Comparison of ENCODE assay signal across 14 mouse cellular contexts in genomic region chr2:125811332-125811731, GRCm38 (mm10).
"Had no signal": no experiment of that assay in that cellular context is flagged by ENCODE, and none has a peak within 500 bp of the region (broad histone marks: within the 10 kb centered on the region; RNA-seq: fewer than 3 reads in every experiment).

No protein-coding gene starts in this region.

- H3K9ac ChIP-seq: liver, embryonic 15.5 days; lung, embryonic 14.5 days; midbrain, embryonic 13.5 days had no signal

- H3K4me1 ChIP-seq: limb, embryonic 10.5 days; liver, embryonic 15.5 days; midbrain, embryonic 13.5 days had no signal

- H3K36me3 ChIP-seq: limb, embryonic 10.5 days; liver, embryonic 15.5 days; midbrain, embryonic 13.5 days had no signal

- DNase-seq: kidney, adult 2 months; kidney, postnatal 25 days; lung, embryonic 14.5 days; lung, postnatal 10 days; right cerebral cortex, postnatal 25 days; thymus, adult 2 months; thymus, postnatal 25 days had no signal

- H3K4me2 ChIP-seq: liver, embryonic 11.5 days; liver, embryonic 15.5 days; lung, embryonic 14.5 days; midbrain, embryonic 13.5 days had no signal

- H3K4me3 ChIP-seq: limb, embryonic 10.5 days; liver, embryonic 15.5 days; midbrain, embryonic 13.5 days had no signal

- H3K27ac ChIP-seq: limb, embryonic 10.5 days; liver, embryonic 15.5 days; macrophage; midbrain, embryonic 13.5 days; stomach, postnatal 0 days had no signal

- ATAC-seq: intestine, embryonic 16.5 days; midbrain, embryonic 13.5 days had no signal

- H3K9me3 ChIP-seq: limb, embryonic 10.5 days; liver, embryonic 15.5 days; midbrain, embryonic 13.5 days had no signal

- H3K27me3 ChIP-seq: liver, embryonic 15.5 days; midbrain, embryonic 13.5 days had no signal
